In genomic region chr12:17726576-17727320, GRCm38 (mm10) we compare ENCODE assay signal across 8 mouse cellular contexts. TPM values are rescaled to one million over a fixed set of nuclear protein-coding genes. Genes with fewer than 3 reads are reported as not detected.
A peak's percentile ranks its signal among the peaks of the same experiment; 100 is the strongest.
DNase-seq lines count a peak whose midpoint lies in the region; ATAC-seq and TF ChIP-seq lines count a peak whose summit lies in the region.

No protein-coding gene starts in this region.

- peaks cover 29% of the 10 kb centered on the region for H3K4me1 ChIP-seq in kidney, postnatal 0 days (replicated peaks; ENCODE audit: insufficient read depth, low read length)
- H3K4me1 ChIP-seq in hindbrain, embryonic 12.5 days, result peaks cover 30% of the 10 kb centered on the region
- H3K4me1 ChIP-seq in midbrain, embryonic 16.5 days (ENCODE audit: control insufficient read depth, insufficient read depth, low read length), result peaks cover 11% of the 10 kb centered on the region; the same call in 1 of the 2 replicates

- H3K4me2 ChIP-seq in kidney, postnatal 0 days (ENCODE audit: low read length), result no peak overlapping the region
- H3K4me2 ChIP-seq in hindbrain, embryonic 12.5 days (replicated peaks), result no peak overlapping the region
- no peak overlapping the region for H3K4me2 ChIP-seq in midbrain, embryonic 16.5 days (ENCODE audit: low read length)

- 0 out of 2 replicates have a peak, but pooled peaks have one; percentile 22 for ATAC-seq in kidney, postnatal 0 days (replicated peaks; ENCODE audit: low FRiP score, low read depth)
- ATAC-seq in activated CD4-positive, CD25-positive, alpha-beta regulatory T cell, adult 4 months, result peak; percentile 62
- peak; percentile 27; the same call in 1 of the 2 replicates for ATAC-seq in hindbrain, embryonic 12.5 days (ENCODE audit: low FRiP score)
- ATAC-seq in midbrain, embryonic 16.5 days, result peak; percentile 30; the same call in 1 of the 2 replicates

- TF ChIP-seq CTCF in kidney, postnatal 0 days (IDR thresholded peaks at IDR 0.05; ENCODE audit: low read depth), result no peak

- no peak overlapping the region for H3K9ac ChIP-seq in kidney, postnatal 0 days (ENCODE audit: low read depth, low read length)
- H3K9ac ChIP-seq in hindbrain, embryonic 12.5 days, result no peak overlapping the region
- no peak overlapping the region for H3K9ac ChIP-seq in midbrain, embryonic 16.5 days (ENCODE audit: low read depth, low read length)

- no peak overlapping the region for H3K4me3 ChIP-seq in kidney, postnatal 0 days (replicated peaks; ENCODE audit: low read depth, low read length)
- H3K4me3 ChIP-seq in hindbrain, embryonic 12.5 days, result no peak overlapping the region
- H3K4me3 ChIP-seq in midbrain, embryonic 16.5 days (ENCODE audit: low read depth, low read length), result no peak overlapping the region

- no peaks in the 10 kb centered on the region for H3K9me3 ChIP-seq in kidney, postnatal 0 days (replicated peaks; ENCODE audit: low read length)
- H3K9me3 ChIP-seq in hindbrain, embryonic 12.5 days (replicated peaks), result no peaks in the 10 kb centered on the region
- no peaks in the 10 kb centered on the region for H3K9me3 ChIP-seq in midbrain, embryonic 16.5 days (replicated peaks; ENCODE audit: control insufficient read depth, low read length, poor library complexity, severe bottlenecking)

- no peaks in the 10 kb centered on the region for H3K27me3 ChIP-seq in kidney, postnatal 0 days (ENCODE audit: insufficient read depth, low read length)
- H3K27me3 ChIP-seq in hindbrain, embryonic 12.5 days, result no peaks in the 10 kb centered on the region
- no peaks in the 10 kb centered on the region for H3K27me3 ChIP-seq in midbrain, embryonic 16.5 days (ENCODE audit: control insufficient read depth, insufficient read depth, low read depth, low read length)

- intact Hi-C loops in heart, postnatal 10 days (cut with DNase I), result loop anchor here (5.0 kb wide), 1 partner anchor 34 kb away; the partner anchor contains the start of gene Hpcal1

- 59% methylated on average over 10 of the region's 10 CpGs for WGBS in kidney, postnatal 0 days
- WGBS in hindbrain, embryonic 12.5 days, result 46% methylated on average over 10 of the region's 10 CpGs
- WGBS in midbrain, embryonic 16.5 days, result 42% methylated on average over 10 of the region's 10 CpGs

- H3K27ac ChIP-seq in kidney, postnatal 0 days, result no peak overlapping the region
- H3K27ac ChIP-seq in hindbrain, embryonic 12.5 days, result peak overlapping the region; percentile 25; the same call in 1 of the 2 replicates
- no peak overlapping the region for H3K27ac ChIP-seq in midbrain, embryonic 16.5 days (ENCODE audit: low read length)

- DNase-seq in kidney, postnatal 0 days (ENCODE audit: low spot score), result no peak
- no peak for DNase-seq in kidney, postnatal 36 days
- DNase-seq in retina, postnatal 1 day, result no peak
- DNase-seq in heart, postnatal 10 days, result no peak
- no peak for DNase-seq in adipocyte (ENCODE audit: low spot score)

- no peaks in the 10 kb centered on the region for H3K36me3 ChIP-seq in kidney, postnatal 0 days (ENCODE audit: insufficient read depth, low read length)
- no peaks in the 10 kb centered on the region for H3K36me3 ChIP-seq in hindbrain, embryonic 12.5 days
- no peaks in the 10 kb centered on the region for H3K36me3 ChIP-seq in midbrain, embryonic 16.5 days (ENCODE audit: control insufficient read depth, insufficient read depth, low read length)

RNA-seq across cellular contexts. Expression of gene Hpcal1, which starts 36.1 kb away (rescaled TPM):
- polyA plus RNA-seq in kidney, postnatal 0 days (2015; fragmentation: Nextera tagmentation; extraction: Ambion mirVana), result 70.6 and 71.0 TPM in 2 replicates
- 10 to 100 TPM; 59.7 to 63.6 TPM for polyA plus RNA-seq in activated CD4-positive, CD25-positive, alpha-beta regulatory T cell, adult 4 months (2017; shearing (Covaris generic))
- polyA plus RNA-seq in hindbrain, embryonic 12.5 days (2016; fragmentation: Nextera tagmentation; extraction: Ambion mirVana), result 42.8 and 48.9 TPM in 2 replicates
- polyA plus RNA-seq in midbrain, embryonic 16.5 days (2015; fragmentation: Nextera tagmentation; extraction: Ambion mirVana), result 97.2 and 107 TPM in 2 replicates
- 10 to 100 TPM; 22.7 to 31.7 TPM for total RNA-seq in heart, postnatal 10 days (2021)
